Mouse (Mus musculus) cerebellum, adult 2 months (tissue): ENCODE results near the gene Ndufa6. TPM values are rescaled to one million over a fixed set of nuclear protein-coding genes. Genes with fewer than 3 reads are reported as not detected.

Source experiments
- DNase-seq, 2 experiments: peaks; one replicate each; pipeline ENCODE4 v3.0.0; 2021
- H3K27ac ChIP-seq: fragments of 200-500 bp; 2 replicates; pipeline ENCODE4 v1.5.1; 2012; ENCODE audit warnings: low read length, control low read depth, inconsistent platforms; ENCODE audit not compliant: insufficient read depth
- H3K27me3 ChIP-seq: fragments of 200-500 bp; 2 replicates; pipeline ENCODE4 v1.6.1; 2012; ENCODE audit warnings: inconsistent platforms, mild to moderate bottlenecking, low read length, moderate library complexity; ENCODE audit not compliant: control insufficient read depth, insufficient read depth
- H3K4me1 ChIP-seq: fragments of 200-500 bp; 2 replicates; pipeline ENCODE4 v1.6.1; 2011; ENCODE audit warnings: low read length; ENCODE audit not compliant: control insufficient read depth, insufficient read depth
- H3K4me3 ChIP-seq: fragments of 200-500 bp; replicated peaks from 2 replicates; pipeline ENCODE3; 2011; ENCODE audit warnings: mild to moderate bottlenecking, low read depth, low read length, control low read depth; ENCODE audit not compliant: insufficient read depth
- CTCF ChIP-seq: fragments of 200-500 bp; IDR thresholded peaks from 2 replicates; pipeline ENCODE4 v1.5.1; 2011; ENCODE audit warnings: low read depth, mild to moderate bottlenecking, control low read depth, low read length, moderate library complexity, borderline replicate concordance; ENCODE audit not compliant: insufficient read depth
- POLR2A ChIP-seq: fragments of 200-500 bp; IDR thresholded peaks from 2 replicates; pipeline ENCODE4 v1.6.1; 2011; ENCODE audit warnings: low read length, control low read depth, borderline replicate concordance; ENCODE audit not compliant: insufficient read depth
- WGBS: fragments of 180-500 bp; shearing (Covaris S2); methylation state at CpG from one replicate; pipeline ENCODE4 v1.1.7; 2018; 5-methylcytosine and 5-hydroxymethylcytosine counted together
- polyA plus RNA-seq: library from polyadenylated mRNA; depleted of rRNA; stranded (reverse); fragments of >200 nt; gene quantifications from 2 replicates; pipeline ENCODE4 v1.2.3, GENCODE M21; 2012

Ndufa6 gene
- polyA plus RNA-seq, 1 experiment, result 627 TPM

DNA sequence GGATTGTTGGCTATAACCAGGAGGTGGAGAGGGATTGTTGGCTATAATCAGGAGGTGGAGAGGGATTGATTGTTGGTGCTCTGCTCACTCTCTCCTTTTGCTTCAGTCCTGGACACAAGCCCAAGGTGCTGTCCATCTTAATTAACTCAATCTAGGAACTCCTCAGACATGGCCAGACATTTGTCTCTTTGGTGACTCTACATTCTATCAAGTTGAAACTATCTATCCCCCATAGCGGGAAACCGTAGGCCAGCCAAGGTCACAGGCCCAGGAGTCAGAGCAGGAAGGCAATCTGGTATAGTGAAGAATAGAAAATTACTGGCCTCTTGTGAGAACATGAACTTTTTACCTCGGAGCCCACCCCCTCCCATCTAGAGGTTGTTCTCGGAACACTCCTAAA, 8.1 kb upstream of the Ndufa6 start:
- Histone ChIP-seq H3K4me3 (no peak overlapping the region), H3K27me3 (no peaks in the 10 kb centered on the region), H3K4me1 (no peaks in the 10 kb centered on the region), H3K27ac (no peak overlapping the region)
- DNase-seq, result no peak
- whole genome bisulfite sequencing, result 90% methylated on average over 4 of the region's 4 CpGs
- TF ChIP-seq CTCF, result no peak
- no peak for TF ChIP-seq POLR2A

DNA sequence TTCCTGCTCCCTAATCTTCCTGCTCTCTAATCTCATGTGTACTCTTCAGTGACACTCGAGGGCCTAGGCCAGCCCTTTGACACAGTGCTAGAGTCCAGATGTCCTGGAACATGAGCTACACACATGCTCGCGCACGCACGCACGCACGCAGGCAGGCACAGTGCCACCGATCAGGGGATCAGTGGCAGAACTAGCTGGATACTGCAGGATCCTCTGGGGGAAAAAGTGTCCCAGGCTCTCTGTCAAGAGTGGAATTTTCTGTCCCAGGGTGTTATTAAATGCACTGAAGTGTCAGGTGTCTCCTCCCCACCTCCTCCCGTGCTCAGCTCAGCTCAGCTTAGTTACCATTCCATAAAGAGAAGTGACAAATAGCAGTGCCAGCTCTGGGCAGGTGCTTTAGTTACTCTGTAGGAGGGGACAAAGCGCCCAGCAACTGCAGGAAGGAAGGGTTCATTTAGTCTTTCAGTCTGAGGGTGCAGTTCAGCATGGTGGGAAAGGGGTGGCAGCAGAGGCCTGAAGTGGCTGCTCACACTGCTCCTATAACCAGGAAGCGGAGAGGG, 7.4 kb upstream of the Ndufa6 start:
- 46% methylated on average over 11 of the region's 11 CpGs for WGBS
- TF ChIP-seq POLR2A (no peak), CTCF (peak; percentile 32)
- DNase-seq, result no peak
- Histone ChIP-seq H3K27ac (no peak overlapping the region), H3K4me1 (no peaks in the 10 kb centered on the region), H3K4me3 (no peak overlapping the region), H3K27me3 (no peaks in the 10 kb centered on the region)

DNA sequence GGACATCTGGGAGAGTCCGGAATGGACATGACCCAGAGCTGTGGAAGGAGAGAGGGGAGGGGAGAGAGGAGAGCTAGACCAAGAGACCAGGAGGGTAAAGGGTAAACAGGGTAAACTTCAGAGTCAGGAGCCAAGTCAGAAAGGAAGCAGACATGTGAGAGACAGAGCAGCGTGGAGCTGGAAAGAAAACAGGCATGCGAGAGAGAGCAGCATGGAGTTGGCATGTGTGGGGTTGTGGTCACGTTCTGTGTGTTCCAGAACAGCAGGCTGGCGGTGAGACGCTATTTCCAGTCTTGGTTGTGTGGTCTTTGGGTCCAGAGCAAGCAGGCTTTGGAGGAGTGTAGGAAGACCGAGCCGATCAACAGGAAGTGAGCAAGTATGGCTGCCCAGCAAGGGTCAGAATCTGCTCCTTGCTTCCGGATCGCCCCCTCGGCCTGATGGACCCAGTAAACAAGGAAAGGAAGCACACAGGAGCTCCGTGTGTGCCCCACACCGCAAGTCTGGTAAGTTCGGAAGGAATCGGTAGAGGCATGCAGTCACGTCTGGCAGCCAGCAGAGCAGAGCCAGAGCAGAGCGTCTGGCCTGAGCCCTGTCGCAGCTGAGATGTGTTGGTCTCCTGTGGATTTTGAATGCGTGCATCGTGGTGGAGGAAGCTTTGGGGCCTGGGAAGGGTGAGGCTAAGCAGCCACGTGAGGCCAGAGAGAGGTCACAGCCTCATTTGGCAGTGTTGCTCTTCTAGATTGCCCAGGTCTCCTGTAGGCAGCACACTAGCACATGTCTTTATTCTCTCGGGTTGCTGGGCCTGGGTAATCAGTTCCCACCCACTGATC, 4.5 kb upstream of the Ndufa6 start:
- no peak overlapping the region for H3K27ac ChIP-seq
- DNase-seq, result no peak
- H3K4me3 ChIP-seq, result no peak overlapping the region
- TF ChIP-seq CTCF (no peak), POLR2A (no peak)
- no peaks in the 10 kb centered on the region for H3K27me3 ChIP-seq
- WGBS, result 40% methylated on average over 22 of the region's 22 CpGs
- no peaks in the 10 kb centered on the region for H3K4me1 ChIP-seq

DNA sequence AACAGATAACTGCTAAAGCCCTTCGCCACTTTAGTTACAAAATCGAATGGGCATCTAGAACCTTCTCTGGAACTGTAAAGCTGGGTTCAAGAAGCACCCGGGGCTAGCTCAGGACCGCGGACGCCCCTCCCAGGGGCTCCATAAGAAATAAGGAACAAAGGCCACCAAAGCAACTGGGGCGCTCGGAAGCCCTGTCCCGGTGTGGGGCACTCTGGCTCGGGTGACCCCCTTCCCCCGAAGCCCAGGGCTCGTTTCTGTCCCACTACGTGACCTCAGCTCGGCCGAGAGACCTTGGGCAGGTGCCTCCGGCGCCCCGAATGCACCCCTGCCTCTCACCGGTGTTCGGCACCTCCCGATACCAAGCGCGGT, 393 bp downstream of the Ndufa6 start:
- under 1% methylated on average over 23 of the region's 23 CpGs for WGBS
- TF ChIP-seq POLR2A, result no peak
- no peak for TF ChIP-seq CTCF
- peak overlapping the region; percentile 90 for H3K27ac ChIP-seq
- H3K4me3 ChIP-seq, result peak overlapping the region; percentile 92
- DNase-seq, result no peak
- peaks cover 4% of the 10 kb centered on the region; the same call in 1 of the 2 replicates for H3K4me1 ChIP-seq
- no peaks in the 10 kb centered on the region for H3K27me3 ChIP-seq

DNA sequence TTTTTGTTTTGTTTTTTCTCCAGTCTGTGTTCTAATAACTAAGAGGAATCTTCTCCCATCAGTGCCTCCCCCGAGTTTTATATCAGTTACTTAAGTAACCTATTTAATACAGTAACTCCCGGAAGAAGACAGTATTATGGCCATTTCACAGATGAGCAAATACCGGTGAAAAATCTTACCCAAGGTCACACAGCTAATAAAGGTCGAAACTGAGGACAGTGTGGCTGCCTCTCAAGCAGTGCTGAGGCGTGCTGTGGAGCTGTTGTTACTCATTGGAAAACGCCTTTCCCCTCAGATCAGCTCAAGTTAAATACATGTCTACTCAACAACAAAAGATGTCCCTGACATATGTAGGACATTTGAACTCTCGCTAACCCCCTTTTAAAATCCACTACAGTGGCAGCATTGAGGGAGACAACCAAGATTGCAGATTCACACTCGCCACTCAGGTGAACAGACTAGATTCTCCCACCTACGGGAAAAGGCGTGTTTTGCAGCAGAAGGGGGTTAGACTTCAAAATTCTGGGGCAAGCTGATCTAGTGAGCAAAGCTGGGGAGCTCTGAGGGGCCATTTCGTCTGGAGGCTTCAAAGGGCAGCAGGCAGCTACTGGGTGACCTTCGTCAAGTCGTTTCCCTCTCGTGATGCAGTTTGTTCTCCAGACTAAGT, 911 bp downstream of the Ndufa6 start:
- no peak for DNase-seq
- 17% methylated on average over 14 of the region's 14 CpGs for WGBS
- H3K4me3 ChIP-seq, result peak overlapping the region; percentile 92
- H3K27ac ChIP-seq, result peak overlapping the region; percentile 90
- peaks cover 4% of the 10 kb centered on the region; the same call in 1 of the 2 replicates for H3K4me1 ChIP-seq
- no peak for TF ChIP-seq CTCF
- TF ChIP-seq POLR2A, result no peak
- H3K27me3 ChIP-seq, result no peaks in the 10 kb centered on the region

DNA sequence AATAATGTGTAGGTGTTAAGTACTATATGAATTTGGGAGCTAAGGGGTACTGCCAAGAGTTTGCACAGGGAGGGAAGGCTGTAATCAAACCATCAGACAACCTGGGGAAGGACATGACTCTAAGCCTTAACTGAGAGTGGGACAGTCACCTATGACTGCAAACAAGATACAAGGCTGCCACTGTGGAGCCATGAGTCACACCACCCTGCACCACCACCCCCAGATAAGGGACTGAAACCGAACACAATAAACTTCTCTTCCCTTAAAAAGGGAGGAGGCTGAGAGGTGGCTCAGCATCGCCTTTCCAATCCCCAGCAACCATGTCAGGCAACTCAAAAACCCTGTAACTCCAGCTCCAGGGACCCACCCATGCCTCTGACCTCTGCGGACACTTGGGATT, 2.6 kb downstream of the Ndufa6 start:
- Histone ChIP-seq H3K4me3 (no peak overlapping the region), H3K27ac (no peak overlapping the region), H3K4me1 (peaks cover 7% of the 10 kb centered on the region; the same call in 1 of the 2 replicates), H3K27me3 (no peaks in the 10 kb centered on the region)
- no peak for TF ChIP-seq CTCF
- no peak for TF ChIP-seq POLR2A
- WGBS, result 67% methylated on average over 3 of the region's 3 CpGs
- no peak for DNase-seq

DNA sequence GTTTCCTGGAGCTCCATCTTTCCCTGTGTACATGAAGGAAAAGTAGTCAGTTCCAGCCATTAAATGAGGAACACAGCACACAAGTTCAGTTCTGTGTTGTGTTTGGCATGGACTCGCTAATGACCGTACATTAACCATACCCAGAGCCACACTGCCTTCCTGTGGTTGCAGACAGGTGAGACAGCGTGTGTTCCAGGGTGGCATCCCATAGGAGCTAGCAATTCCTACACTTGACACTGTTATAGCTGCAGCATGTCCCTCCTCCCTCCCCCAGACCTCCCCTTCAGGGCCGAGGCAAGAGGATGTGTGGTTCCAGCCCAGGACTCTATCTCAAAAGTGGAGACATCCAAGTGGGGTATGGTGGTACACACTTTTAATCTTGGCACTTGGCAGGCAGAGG, 3.8 kb downstream of the Ndufa6 start:
- TF ChIP-seq POLR2A (no peak), CTCF (no peak)
- peaks cover 7% of the 10 kb centered on the region; the same call in 1 of the 2 replicates for H3K4me1 ChIP-seq
- no peak overlapping the region for H3K27ac ChIP-seq
- WGBS, result 87% methylated on average over 4 of the region's 4 CpGs
- no peak overlapping the region for H3K4me3 ChIP-seq
- no peak for DNase-seq
- no peaks in the 10 kb centered on the region for H3K27me3 ChIP-seq
